Mouse (Mus musculus) urinary bladder, adult 2 months (tissue): ENCODE data around the gene Aebp1. TPM values are rescaled to one million over a fixed set of nuclear protein-coding genes. Genes with fewer than 3 reads are reported as not detected.
"Not testable (repeated sequence)": the region's sequence is repeated elsewhere in the genome, so short reads cannot be mapped to it uniquely, and the experiment has no call there.

Source experiments
- DNase-seq: peaks from one replicate; pipeline ENCODE4 v3.0.0; 2022; ENCODE audit warnings: low spot score
- polyA plus RNA-seq: library from polyadenylated mRNA; depleted of rRNA; stranded (reverse); fragments of >200 nt; gene quantifications from 2 replicates; pipeline ENCODE4 v1.2.3, GENCODE M21; 2012

Aebp1 gene
- polyA plus RNA-seq, 1 experiment: 110 TPM

- no peak for DNase-seq
Observed at GRCm38 (mm10) chr11:5855902-5856301, 5.8 kb upstream of the Aebp1 start.

- DNase-seq: no peak
Observed at GRCm38 (mm10) chr11:5856479-5857130, 5.1 kb upstream of the Aebp1 start.

DNA sequence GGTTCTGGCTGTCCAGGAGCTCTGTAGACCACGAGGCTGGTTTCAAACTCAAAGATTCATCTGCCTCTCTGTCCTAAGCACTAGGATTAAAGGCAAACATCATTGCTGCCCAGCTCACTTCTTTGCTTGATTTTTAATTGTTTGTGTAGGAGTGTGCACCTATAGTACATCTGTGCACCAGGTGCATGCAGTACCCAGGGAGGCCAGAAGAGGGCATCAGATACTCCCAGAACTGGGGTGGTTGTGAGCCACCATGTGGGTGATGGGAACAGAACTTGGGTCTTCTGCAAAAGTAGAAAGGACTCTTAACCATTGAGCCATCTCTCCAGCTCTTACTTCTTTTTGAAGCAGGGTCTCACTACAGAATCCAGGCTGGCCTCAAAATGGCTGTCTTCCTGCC lies 3.0 kb upstream of the Aebp1 start:
- no peak for DNase-seq

- DNase-seq: no peak
Observed at GRCm38 (mm10) chr11:5859883-5860550, 1.7 kb upstream of the Aebp1 start.

- DNase-seq: no peak
Observed at GRCm38 (mm10) chr11:5860639-5861038, 1.1 kb upstream of the Aebp1 start.

- no peak for DNase-seq
Observed at GRCm38 (mm10) chr11:5862394-5863105, 803 bp downstream of the Aebp1 start.

- DNase-seq: no peak
Observed at GRCm38 (mm10) chr11:5867196-5867595, 5.4 kb downstream of the Aebp1 start.

GRCm38 (mm10) chr11:5868324-5868723 lies 6.6 kb downstream of the Aebp1 start:
- no peak for DNase-seq

- no peak for DNase-seq
Observed at GRCm38 (mm10) chr11:5869331-5869730, 7.6 kb downstream of the Aebp1 start.

GRCm38 (mm10) chr11:5870069-5870468 lies 8.3 kb downstream of the Aebp1 start:
- DNase-seq: no peak

DNA sequence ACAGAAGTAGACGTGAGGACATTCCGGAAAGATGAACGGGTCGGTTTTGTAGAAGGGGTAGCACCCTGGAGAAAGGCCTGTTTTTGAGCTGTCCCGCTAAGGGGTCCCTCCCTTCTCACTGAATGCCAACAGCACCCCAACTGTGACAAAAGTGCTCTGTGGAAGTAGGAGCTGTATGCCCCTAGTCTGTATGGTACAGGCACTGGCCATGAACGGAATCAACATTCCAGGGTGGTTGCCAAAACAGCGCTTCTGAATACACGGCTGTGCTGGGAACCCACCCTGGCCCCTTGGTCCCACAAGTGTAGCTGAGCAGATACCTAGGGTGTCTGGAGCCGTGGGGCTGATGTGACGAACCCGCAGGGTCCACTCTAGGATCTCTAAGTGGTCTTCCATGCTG lies 11.0 kb downstream of the Aebp1 start:
- DNase-seq: no peak

DNA sequence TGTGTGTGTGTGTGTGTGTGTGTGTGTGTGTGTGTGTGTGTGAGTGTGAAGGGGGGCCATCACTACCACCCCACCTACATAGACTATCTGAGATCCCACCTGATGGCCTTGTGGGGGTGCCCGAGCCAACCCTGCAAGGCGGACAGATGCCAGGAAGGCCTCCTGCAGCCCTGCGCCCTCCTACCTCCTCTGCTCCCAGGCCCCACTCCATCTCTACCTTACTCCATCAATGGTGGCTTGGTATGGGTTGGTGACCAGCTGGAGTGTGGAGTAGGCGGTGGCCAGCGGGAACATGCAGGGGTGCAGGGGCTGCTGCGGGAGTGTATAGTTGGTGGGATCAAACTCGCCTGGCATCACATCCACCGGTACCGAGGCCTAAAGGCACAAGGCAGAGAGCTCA lies 11.4 kb downstream of the Aebp1 start:
- DNase-seq: no peak

- no peak for DNase-seq
Observed at GRCm38 (mm10) chr11:5877421-5877820, 15.7 kb downstream of the Aebp1 start.

- peak; percentile 88 for DNase-seq
Observed at GRCm38 (mm10) chr11:5877921-5878526, 16.3 kb downstream of the Aebp1 start, which contains the start of gene Pold2. Gene Pold2 (minus strand): TSS chr11:5878292.

GRCm38 (mm10) chr11:5878661-5879060 lies 16.9 kb downstream of the Aebp1 start:
- DNase-seq: no peak

GRCm38 (mm10) chr11:5879905-5880304 lies 18.2 kb downstream of the Aebp1 start:
- DNase-seq: no peak

- DNase-seq: no peak
Observed at GRCm38 (mm10) chr11:5882518-5882917, 20.8 kb downstream of the Aebp1 start.

GRCm38 (mm10) chr11:5886187-5886586 lies 24.4 kb downstream of the Aebp1 start:
- no peak for DNase-seq

DNA sequence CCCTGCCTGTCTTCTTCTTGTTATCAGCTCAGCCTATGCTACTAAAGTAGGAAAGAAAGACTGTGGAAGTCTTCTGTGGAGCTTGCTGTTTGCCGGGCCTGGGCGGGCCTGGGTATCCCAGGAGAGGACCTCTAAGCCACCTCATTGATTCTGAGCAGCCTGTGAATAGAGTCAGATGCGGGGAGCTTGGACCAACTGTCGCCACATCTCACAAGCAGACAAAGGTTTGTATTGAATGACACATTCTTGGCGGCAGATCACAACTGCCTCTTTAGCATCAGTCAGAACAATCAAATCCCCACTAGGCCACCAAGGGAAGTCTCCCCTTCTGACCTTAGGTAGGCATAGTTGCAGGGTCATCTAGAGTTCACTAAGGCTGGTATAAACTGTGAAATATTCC lies 25.5 kb downstream of the Aebp1 start:
- DNase-seq: no peak

- not testable (repeated sequence) for DNase-seq
Observed at GRCm38 (mm10) chr11:5888563-5888962, 26.8 kb downstream of the Aebp1 start.

DNA sequence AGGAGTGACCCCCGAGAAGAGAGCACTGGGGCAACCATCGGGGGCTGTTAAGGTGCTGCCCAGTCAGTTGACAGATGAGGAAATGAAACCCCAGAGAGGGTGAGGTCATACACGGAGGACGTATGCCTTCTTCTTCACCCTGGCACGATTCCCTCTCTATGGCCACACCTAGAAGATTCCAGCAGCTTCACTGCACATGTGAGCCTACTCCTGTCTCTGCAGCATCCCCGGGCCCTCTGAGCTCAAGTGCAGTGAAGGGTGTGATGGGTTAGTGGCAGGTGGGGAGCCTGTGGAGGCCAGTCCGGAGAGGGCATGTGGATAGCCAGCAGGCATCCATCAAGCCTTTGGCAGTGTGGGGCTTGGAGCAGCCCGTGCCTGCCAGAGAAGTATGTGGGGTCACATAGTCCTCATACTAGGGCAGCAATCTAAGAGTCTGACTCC lies 30.4 kb downstream of the Aebp1 start:
- no peak for DNase-seq

GRCm38 (mm10) chr11:5892810-5893368 lies 31.1 kb downstream of the Aebp1 start:
- DNase-seq: no peak
